Mouse (Mus musculus) telencephalon, adult 2 months (tissue): Measurements from ENCODE around the gene Lair1.
"Not testable (repeated sequence)": the region's sequence is repeated elsewhere in the genome, so short reads cannot be mapped to it uniquely, and the experiment has no call there.

Experiments
- DNase-seq: peaks from one replicate; pipeline ENCODE4 v3.0.0-alpha.2; 2011; ENCODE audit warnings: low read depth, low spot score

Lair1 gene

DNA sequence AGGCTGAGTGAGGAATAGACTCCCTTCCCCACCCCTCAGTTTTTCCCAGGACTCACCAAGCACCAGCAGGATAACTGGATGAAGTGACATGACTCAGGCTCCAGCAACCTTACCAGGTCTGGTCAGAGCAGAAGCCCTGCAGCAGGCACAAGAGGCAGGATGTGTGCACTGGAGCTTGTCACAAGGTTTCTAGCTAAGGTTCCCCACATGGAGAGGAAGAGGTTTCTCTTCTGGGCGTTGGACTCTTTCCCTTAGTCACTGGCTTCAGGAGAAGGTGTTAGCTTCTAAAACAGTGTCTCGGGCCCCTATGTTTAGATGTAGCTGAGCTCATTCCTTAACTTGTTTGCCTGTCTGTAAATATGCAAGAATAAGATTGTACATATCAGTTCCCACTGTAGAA lies at the start of gene Lair1:
Gene Lair1, minus strand, starts transcription at position 192 of the 400 bp plus-strand sequence.
- peak; percentile 36 for DNase-seq

DNA sequence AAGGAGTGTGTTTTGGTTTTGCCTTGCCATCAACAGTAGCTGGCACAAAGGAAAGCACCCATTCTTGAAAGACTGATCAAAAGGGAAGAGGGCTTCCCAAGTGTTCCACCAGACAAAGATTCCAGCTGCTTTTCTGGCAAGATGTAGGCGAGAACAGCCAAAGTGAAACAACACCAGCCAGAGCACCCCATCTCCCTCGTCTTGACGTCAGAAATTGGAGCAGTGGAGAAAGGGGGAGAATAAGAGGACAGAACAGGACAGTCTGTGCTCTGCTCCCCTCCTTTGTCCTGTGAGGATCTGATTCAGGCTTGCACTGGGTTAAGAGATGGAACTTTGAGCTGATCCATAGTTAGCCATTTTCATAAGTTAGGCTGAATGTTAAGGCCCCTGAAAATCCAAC lies 48.8 kb upstream of the Lair1 start:
- no peak for DNase-seq

DNA sequence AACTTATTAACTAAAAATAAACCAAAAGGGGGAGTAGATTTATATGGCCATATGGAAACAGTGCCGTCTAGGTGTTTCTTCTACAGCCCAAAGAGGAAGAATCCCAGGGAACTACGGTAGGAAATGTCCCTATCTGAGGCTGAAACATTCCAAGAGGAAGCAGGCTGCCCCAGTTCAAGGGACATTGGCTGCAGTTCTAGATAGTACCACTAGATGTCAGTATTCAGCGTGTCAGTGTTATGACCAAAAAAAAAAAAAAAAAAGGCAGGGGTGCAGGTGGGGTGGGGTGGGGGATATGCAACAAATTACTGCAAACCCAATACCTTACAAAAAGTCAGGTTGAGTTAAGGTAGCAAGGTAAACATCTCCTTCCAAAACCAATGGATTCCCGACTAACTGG lies 40.4 kb upstream of the Lair1 start:
- no peak for DNase-seq

DNA sequence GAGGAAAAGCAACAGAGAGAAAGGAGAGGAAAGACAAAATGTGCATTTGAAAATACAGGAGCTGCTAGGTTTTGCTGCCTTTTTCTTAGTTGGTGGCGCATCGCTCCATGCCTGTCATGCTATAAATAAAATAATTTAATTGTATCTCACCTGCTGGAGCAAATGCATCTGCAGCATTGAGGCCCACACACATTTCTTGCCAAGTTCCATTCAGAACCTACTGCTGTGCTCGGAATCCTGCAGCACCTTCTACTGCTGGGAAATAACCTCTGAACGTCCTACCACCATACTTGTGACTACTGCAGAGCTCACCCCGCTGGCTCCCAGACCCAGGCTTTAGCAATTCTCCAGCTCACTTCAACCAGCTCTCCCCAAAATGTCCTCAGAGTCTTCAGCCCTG lies 38.1 kb upstream of the Lair1 start:
- no peak for DNase-seq

DNA sequence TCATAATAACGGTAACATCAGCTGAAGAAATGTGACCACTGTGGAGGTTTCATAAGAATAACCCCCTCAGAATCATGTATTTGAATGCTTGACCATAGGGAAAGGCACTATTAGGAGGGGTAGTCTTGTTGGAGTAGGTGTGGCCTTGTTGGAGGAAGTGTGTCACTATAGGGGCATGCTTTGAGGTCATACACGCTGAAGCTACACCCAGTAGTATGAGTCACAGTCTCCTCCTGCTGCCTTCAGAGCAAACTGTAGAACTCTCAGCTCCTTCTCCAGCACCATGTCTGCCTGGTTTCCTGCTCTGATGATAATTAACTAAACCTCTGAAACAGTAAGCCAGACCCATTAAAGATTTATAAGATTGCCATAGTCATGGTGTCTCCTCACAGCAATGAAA lies 35.8 kb upstream of the Lair1 start:
- DNase-seq, result no peak

DNA sequence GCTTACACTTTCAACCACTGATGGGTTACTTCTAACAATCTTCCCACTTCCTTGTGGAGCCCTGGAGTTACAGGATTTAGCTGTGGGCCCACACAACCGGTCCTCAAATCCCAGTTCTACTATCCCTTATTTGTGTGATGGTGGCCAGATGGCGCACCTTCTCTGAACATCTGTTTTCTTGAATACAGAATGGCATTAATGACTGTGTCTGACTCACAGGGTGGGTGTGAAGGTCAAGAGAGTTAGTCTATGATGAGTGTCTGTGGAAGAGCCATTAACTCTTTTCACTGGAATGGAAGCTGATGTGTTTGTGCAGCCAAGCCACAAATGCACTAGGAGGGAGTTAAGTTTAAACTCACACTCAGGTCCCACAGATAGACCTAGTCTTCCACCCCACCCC lies 35.3 kb upstream of the Lair1 start:
- DNase-seq, result no peak

DNA sequence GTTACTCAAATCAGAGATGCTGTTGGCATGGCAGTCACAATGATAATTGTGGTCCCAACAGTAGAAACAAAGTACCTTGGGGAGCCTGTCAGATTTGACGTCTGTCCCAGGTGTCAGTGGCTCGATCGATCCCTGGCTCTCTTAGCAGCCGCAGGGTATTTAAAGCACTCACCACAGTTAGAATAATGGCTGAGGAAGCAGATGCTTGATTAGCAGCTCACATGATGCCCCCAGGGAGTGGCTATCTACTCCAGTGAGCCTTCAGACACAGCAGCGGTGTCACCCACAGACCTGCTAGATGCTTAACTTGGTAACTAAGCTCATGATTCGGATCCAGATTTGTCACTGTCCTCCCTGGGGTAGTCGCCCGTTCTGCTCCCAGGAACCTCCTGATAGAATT lies 28.2 kb upstream of the Lair1 start:
- DNase-seq, result no peak

DNA sequence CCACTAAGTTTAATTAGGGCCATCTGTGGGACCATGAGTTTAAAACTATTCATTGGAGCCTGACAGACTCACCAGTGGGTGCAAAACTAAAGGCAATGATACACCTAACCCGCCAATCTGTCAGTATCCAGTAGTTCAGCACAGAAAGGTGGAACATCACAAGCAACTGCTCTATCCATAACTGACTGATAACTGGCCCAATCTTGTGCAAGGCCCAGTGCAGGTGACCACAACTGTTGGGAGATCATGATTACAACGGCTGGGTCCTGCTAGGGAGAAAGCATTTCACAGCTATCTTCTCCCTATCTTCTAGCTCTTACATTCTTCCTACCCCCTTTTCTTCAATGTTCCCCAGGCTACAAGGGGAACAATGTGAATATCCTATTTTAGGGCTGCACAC lies 25.7 kb upstream of the Lair1 start:
- DNase-seq, result no peak

DNA sequence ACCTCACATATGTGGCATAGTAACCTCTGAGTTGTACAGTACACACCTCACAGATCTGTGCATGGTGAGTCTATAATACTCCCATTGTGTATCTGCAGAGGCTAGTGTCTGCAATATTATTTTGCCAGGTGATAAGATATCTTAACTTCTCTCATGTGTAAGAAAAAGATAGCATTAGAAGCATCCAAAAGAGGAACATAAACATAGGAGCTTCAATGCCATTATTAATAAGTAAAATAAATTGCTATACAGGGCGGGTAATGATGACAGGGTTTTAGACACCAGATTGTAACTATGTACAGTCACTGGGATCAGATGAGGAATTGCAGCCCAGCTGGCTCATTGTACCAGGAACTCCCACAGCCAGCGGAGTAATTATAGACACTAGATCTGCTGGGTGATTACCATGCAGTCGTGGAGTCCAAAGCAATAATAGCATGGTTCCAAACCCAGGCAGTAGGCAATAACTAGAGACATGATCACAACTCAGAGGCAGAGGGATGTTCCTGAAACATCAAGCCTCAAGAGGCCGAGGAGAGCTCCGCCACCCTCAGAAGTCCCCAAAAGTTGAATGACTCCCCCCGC lies 25.0 kb upstream of the Lair1 start:
- peak; percentile 82 for DNase-seq

DNA sequence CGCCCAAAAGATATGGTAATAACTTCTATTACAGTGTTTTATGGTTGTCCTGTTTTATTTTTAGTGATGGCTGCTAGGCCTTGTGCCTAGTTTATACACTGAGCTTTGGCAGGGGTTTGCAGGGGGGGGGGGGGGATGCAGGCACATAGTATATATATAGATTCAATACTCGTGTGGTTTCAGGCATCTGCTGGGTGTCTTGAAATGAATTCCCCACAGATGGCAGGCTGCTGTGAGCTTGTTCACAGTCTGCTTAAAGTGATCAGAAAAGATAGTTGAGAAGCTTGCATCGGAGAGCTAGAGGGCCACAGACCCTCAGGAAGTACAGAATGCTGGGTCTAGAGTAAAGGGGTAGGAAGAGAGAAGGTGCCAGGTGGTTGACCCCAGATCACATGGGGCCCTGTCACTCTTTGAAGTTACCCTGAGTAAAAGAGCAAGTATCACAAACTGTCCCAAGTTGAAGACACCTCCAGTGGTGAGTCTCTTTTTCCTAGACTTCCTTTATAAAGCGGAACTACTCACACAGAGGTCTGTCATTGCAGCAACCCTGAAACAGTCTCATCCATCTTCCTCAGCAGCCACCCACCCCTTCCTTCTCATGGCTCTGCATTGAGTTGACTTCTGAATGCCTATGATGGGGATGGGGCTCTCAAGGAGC lies 24.4 kb upstream of the Lair1 start:
- peak; percentile 77 for DNase-seq

DNA sequence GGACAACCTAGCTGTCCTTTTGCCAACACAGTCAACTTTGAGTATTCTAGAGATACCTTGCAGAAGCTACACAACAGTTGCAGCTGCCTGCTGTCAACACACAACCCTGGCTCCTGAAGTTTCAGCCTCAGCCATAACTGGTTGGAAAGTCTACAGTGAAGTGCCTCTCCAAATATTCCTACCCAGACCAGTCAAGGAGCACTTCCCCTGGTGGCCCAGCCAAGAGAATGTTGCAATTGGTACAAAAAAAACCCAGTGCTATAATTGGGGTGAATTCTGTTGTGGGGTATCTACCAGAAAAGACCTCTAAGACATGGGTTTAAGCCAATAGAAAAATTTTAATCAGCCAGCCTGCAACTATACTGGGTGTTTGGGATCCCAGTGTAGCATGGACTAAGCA lies 22.6 kb upstream of the Lair1 start:
- no peak for DNase-seq

DNA sequence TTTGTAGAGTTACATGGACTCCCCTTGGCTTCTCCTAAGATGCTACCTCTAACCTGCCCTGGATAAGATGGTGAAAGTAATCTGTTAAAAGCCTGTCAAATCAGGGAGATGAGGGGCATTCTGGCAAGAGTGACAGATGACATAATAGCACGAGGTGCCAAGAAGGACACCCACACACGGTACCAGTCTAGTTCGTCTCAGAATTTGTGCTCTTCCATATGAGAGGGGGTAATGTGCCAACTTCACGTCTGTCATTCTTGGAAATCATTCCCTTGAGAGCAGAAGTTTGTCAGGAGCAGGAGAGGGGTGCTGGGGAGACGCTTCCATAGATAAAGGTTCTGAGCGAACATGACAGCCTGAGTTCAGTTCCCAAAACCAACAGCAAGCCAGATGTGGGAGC lies 21.2 kb upstream of the Lair1 start:
- no peak for DNase-seq

DNA sequence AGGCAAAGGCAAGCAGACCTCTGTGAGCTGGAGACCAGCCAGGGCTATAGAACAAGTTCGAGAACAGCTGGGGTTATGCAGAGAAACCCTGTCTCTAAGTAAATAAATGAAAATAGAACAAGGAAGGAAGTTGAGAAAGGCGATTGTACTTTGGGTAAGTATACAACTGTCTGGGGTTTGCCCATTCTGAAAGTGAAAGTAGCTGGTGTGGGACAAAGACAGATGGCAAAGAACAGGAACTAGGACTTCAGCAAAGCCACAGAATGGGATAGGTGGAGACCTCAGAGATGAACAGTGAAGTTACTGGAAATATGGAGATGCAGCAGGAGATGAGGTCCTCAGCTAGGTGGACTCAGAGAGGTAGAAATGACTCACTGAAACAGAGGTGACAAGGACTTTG lies 19.8 kb upstream of the Lair1 start:
- no peak for DNase-seq

DNA sequence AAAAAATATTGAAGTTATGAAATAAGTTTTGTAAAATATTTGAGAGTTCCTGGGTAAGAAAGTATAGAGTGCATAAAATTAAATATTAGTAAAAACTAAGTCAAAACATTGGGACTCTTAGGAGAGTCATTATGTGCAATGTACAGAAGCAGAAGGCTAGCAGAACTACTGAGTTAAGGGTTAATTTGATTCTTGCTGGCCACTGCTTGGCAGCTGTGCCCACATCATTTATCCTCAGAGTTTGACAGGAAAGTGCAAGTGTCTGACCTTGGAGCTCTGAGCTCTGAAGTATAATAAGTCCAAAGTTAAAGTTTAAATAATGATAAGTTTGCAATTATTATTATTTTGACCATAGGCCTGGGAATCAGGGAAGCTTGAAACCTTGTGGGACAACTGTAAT lies 18.7 kb upstream of the Lair1 start:
- no peak for DNase-seq

DNA sequence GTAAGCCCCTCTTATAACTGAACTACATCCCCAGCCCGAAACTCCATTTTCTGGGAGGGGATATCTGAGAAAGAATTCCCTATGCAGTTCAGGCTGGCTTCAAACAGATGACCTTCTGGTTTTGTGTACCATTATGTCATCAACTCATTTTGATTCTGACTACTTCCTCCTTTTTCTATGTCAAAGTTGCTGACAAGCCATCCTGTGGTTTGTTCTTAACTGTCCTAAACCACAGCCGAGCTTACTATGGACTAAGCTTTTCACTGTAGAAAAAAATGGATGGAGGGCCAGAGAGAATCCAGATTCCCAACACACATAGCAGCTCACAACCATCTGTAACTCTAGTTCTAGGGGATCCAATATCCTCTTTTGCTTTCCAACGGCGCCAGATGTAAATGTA lies 17.5 kb upstream of the Lair1 start:
- DNase-seq, result no peak

DNA sequence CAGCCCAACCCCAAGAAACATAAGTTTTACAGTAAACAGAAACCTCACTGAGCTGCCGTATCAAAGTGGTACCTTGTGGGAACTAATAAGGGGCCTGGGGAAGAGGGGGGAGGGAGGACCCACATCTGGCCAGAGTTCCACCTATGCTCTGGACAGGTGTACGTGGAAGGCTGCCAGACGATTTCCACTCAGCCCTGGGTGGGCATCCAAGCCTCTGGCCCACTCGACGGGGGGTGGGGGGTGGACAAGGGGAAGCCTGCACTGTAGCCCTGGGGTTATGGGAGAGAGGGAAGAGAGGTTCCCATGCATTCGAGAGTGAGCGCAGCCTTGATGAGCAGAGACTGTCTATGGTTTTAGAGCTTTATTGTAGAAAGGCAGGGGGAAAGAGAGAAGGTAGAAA lies 16.5 kb upstream of the Lair1 start:
- no peak for DNase-seq

DNA sequence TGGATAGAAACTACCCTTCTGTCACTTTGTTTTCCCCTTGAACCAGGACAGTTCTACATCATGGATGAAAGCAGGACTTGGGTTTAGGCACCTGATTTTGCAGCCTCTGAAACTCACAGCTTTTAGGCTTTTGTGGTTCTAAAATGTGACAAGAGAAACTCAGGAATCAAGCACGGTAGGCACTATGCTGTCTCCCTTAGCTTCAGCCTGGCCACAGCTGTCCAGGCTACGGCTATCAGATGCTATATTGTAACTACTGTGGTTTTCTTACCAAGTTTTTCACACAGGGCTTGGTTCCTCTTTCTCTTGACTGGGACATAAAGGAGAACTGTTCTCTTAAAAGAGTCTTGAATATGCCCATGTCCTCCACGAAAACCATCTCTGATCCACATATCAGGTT lies 10.1 kb upstream of the Lair1 start:
- no peak for DNase-seq

DNA sequence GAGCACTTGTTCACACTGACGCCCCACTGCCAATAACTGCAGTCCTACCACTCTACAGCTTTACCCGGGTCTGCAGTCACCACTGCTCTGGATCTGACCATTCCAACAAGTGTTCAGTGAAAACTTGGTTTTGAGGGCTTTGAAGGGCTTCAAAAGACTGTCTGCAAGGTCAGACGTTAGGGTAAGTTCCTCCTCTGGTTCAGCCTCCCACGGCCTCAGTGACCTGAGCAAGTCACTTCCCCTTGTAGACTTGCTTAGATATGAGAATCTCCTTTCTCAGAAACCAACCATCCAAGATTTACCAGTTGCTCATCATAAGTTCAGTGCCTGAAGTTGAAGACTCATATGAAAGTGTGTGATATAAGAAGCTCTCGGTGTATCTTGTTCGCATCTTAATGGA lies 8.1 kb upstream of the Lair1 start:
- DNase-seq, result no peak

DNA sequence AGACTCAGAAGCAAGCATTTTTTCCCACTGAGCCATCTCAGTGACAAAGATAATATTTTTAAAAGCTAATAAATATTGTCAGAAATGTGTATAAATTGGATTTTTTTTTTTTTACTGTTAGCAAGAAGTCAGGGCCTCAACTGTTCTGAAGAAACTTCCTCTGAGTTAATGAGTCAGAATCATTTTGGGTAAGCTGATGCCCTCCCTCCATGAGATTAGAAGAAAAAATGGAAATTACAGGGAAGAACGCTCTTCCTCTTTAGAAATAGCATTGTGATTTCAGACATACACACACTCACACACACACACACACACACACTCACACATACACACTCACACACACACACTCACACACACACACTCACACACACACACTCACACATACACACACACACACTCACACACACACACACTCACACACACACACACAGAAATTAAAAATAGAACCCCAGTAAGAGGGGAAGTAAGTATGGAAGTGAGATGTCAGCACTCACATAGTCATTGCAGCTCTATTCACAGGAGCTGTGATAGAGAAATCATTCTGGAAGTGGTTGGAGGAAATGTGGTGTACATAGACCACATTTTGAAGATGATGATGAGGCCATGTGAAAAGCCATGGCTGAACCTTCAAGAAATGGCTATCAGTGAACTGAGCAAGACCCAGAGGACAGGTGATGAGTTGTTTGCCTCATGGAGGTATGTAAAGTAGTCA lies 866 bp upstream of the Lair1 start:
- DNase-seq, result no peak

DNA sequence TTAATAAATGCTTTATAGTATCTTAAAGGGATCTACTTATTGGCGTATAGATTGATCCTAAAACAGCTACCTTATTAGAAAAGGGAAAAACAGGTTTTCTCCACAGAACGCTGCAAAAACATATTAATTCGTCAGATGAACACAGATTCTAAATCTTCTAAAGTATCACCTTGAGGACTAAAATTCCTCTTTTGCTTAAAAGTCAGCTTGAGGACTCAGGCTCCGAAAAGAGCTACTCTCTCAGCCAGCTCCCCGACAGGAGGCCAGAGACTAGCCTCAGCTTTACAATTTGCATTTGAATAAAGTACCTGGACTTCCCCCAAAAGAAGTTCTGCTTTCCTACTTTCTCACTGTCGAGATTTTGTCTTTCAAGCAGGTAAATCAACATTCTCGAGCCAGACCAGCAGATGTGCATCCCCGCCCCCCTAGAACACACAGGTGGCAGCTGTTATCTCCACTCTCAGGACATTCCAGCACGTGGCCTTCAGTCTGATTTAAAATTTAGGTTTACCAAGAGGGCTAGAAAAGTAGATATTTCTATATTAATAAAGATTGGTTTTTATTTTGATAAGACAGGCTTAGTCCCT lies 2.3 kb downstream of the Lair1 start:
- DNase-seq, result not testable (repeated sequence)

DNA sequence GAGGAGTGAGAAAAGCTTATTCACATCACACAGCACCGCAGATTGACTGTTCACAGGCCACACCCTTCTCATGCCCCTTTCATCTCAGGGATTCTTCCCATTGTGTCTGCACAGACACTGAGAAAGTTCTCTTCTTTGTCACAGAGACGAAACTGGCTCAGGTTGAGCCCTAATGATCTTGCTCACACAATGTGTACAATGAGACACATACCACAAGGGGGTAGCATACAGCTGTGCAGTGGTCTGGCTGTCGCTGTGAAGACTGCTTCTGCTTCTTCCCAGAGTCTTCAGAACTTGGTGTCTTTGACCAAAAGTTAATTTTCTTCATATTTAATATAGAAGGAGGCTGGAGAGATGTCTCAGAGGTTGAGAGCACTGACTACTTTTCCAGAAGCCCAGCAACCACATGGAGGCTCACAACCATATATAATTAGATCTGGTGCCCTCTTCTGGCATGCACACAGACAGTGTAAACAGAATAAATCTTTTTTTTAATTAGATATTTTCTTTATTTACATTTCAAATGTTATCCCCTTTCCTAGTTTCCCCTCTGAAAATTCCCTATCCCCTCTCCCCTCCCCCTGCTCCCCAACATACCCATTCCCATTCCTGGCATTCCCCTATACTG lies 36.1 kb downstream of the Lair1 start:
- no peak for DNase-seq

DNA sequence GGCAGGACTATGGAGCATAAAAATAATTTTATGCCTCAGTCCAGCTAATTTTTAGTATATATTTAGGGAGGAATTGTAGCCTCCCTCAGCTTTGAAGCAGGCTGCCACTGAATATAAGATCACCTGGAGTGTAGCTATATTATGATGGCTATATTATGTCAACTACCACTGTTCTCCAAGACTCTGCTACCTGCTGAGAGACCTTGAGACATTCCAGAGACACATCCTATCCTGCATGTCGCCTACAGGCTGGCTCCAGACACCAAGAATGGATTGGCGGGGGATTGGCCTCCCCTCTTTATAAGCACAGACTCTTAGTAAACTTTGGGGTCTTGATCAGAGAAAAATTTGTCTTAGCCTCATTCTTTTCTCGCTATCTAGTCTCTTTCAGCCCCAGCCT lies 58.4 kb downstream of the Lair1 start:
- DNase-seq, result not testable (repeated sequence)
